Mouse (Mus musculus) left cerebral cortex, postnatal 14 days (tissue): ENCODE data around the gene Coro1c. TPM values are rescaled to one million over a fixed set of nuclear protein-coding genes. Genes with fewer than 3 reads are reported as not detected.
"Not testable (repeated sequence)": the region's sequence is repeated elsewhere in the genome, so short reads cannot be mapped to it uniquely, and the experiment has no call there.

Experiments
- DNase-seq, 2 experiments: peaks; one replicate each; pipeline ENCODE4 v3.0.0; 2021 to 2022; ENCODE audit warnings: low spot score in 2 of 2, mixed read lengths in 1 of 2
- intact Hi-C: fragments of 180-260 bp; cut with DNase I; formaldehyde crosslinking; loops from one replicate; pipeline ENCODE4 v1.15.1; 2025
- total RNA-seq, 2 experiments: library from RNA; stranded (reverse); gene quantifications; 2 replicates each; pipeline ENCODE4 v1.2.3; 2021

Coro1c gene
- total RNA-seq, 2 experiments from 2014 or later = 97.7 to 102 TPM

GRCm38 (mm10) chr5:113814111-113815040, 94.2 kb downstream of the Coro1c start:
- peak in 1 of 2 experiments; percentile 31 for DNase-seq
- intact Hi-C loops = loop anchor here (1.0 kb wide), 1 partner anchor 41 kb away; no protein-coding TSS in a partner anchor

GRCm38 (mm10) chr5:113813608-113814007, 95.0 kb downstream of the Coro1c start:
- no peak for DNase-seq
- intact Hi-C loops = no loop called here

GRCm38 (mm10) chr5:113812638-113813037, 95.9 kb downstream of the Coro1c start:
- no peak for DNase-seq
- intact Hi-C loops = no loop called here

- intact Hi-C loops, DNase-seq: not testable (repeated sequence)
Observed at GRCm38 (mm10) chr5:113811824-113812420, 96.6 kb downstream of the Coro1c start.

GRCm38 (mm10) chr5:113810111-113810510, 98.4 kb downstream of the Coro1c start:
- intact Hi-C loops = no loop called here
- DNase-seq = no peak

GRCm38 (mm10) chr5:113808177-113808576, 100.4 kb downstream of the Coro1c start:
- DNase-seq = no peak
- intact Hi-C loops = no loop called here

- intact Hi-C loops = no loop called here
Observed at GRCm38 (mm10) chr5:113807712-113808111, 100.8 kb downstream of the Coro1c start.

GRCm38 (mm10) chr5:113806414-113806813, 102.1 kb downstream of the Coro1c start:
- intact Hi-C loops = no loop called here
- no peak for DNase-seq

More at GRCm38 (mm10) chr5:113807712-113808111, 100.8 kb downstream of the Coro1c start:
- no peak for DNase-seq

GRCm38 (mm10) chr5:113805301-113805700, 103.3 kb downstream of the Coro1c start:
- intact Hi-C loops = no loop called here
- DNase-seq = no peak

GRCm38 (mm10) chr5:113804395-113804966, 104.1 kb downstream of the Coro1c start:
- no peak for DNase-seq
- intact Hi-C loops = no loop called here

- peak in 1 of 2 experiments; percentile 38 for DNase-seq
Observed at GRCm38 (mm10) chr5:113800280-113800679, 108.3 kb downstream of the Coro1c start, which contains the start of gene Tmem119. Gene Tmem119 (minus strand): TSS chr5:113800516.

GRCm38 (mm10) chr5:113799691-113800090, 108.9 kb downstream of the Coro1c start:
- DNase-seq = no peak
- intact Hi-C loops = no loop called here

More at GRCm38 (mm10) chr5:113800280-113800679, 108.3 kb downstream of the Coro1c start, which contains the start of gene Tmem119:
- intact Hi-C loops = no loop called here

GRCm38 (mm10) chr5:113798525-113798924, 110.0 kb downstream of the Coro1c start:
- DNase-seq = no peak
- intact Hi-C loops = no loop called here

- DNase-seq = no peak
- intact Hi-C loops = no loop called here
Observed at GRCm38 (mm10) chr5:113797149-113797882, 111.2 kb downstream of the Coro1c start.

- no peak for DNase-seq
- intact Hi-C loops = no loop called here
Observed at GRCm38 (mm10) chr5:113796401-113797148, 112.0 kb downstream of the Coro1c start.
